Mouse (Mus musculus) heart, adult 8-10 months (tissue): Measurements from ENCODE around the gene Map1b. TPM values are rescaled to one million over a fixed set of nuclear protein-coding genes. Genes with fewer than 3 reads are reported as not detected.
A peak's percentile ranks its signal among the peaks of the same experiment; 100 is the strongest.

Experiments used
- DNase-seq: peaks from one replicate; pipeline ENCODE4 v3.0.0; 2022; ENCODE audit warnings: low spot score
- total RNA-seq, 4 experiments: library from RNA; stranded (reverse); gene quantifications; 2 replicates each; pipeline ENCODE4 v1.2.4; 2022

Map1b gene
- total RNA-seq, 4 experiments from 2014 or later: 7.3 to 14.4 (median 10.7) TPM

- no peak for DNase-seq
These were observed 12.1 kb upstream of the Map1b start for GRCm38 (mm10) chr13:99528456-99528855.

GRCm38 (mm10) chr13:99527936-99528335 is 11.6 kb upstream of the Map1b start:
- DNase-seq: no peak

- DNase-seq: no peak
These were observed 9.2 kb upstream of the Map1b start for GRCm38 (mm10) chr13:99525491-99525890.

- no peak for DNase-seq
These were observed 1.5 kb upstream of the Map1b start for GRCm38 (mm10) chr13:99517836-99518235.

- DNase-seq: peak; percentile 12
These were observed 448 bp downstream of the Map1b start for GRCm38 (mm10) chr13:99515736-99516447.

- peak; percentile 81 for DNase-seq
These were observed 1.3 kb downstream of the Map1b start for GRCm38 (mm10) chr13:99514917-99515591.

- peak; percentile 9 for DNase-seq
These were observed 2.4 kb downstream of the Map1b start for GRCm38 (mm10) chr13:99513990-99514389.

- peak; percentile 45 for DNase-seq
These were observed 3.2 kb downstream of the Map1b start for GRCm38 (mm10) chr13:99513138-99513537.

GRCm38 (mm10) chr13:99509896-99510295 is 6.4 kb downstream of the Map1b start:
- DNase-seq: no peak

GRCm38 (mm10) chr13:99506580-99506962 is 9.8 kb downstream of the Map1b start:
- DNase-seq: no peak

- DNase-seq: no peak
These were observed 10.3 kb downstream of the Map1b start for GRCm38 (mm10) chr13:99505826-99506579.

- no peak for DNase-seq
These were observed 12.9 kb downstream of the Map1b start for GRCm38 (mm10) chr13:99503370-99503979.

GRCm38 (mm10) chr13:99502911-99503310 is 13.4 kb downstream of the Map1b start:
- DNase-seq: no peak

- DNase-seq: no peak
These were observed 14.1 kb downstream of the Map1b start for GRCm38 (mm10) chr13:99502126-99502744.

- DNase-seq: no peak
These were observed 14.9 kb downstream of the Map1b start for GRCm38 (mm10) chr13:99501393-99501792.

GRCm38 (mm10) chr13:99500609-99501008 is 15.7 kb downstream of the Map1b start:
- no peak for DNase-seq

GRCm38 (mm10) chr13:99499764-99500163 is 16.6 kb downstream of the Map1b start:
- DNase-seq: no peak

GRCm38 (mm10) chr13:99496106-99496505 is 20.2 kb downstream of the Map1b start:
- no peak for DNase-seq

- DNase-seq: no peak
These were observed 21.9 kb downstream of the Map1b start for GRCm38 (mm10) chr13:99494416-99494815.

- DNase-seq: no peak
These were observed 22.9 kb downstream of the Map1b start for GRCm38 (mm10) chr13:99493304-99493904.

- no peak for DNase-seq
These were observed 23.6 kb downstream of the Map1b start for GRCm38 (mm10) chr13:99492619-99493303.
